Mouse (Mus musculus) bone marrow, adult 2 months (tissue): ENCODE measurements around the gene Cpsf3. TPM values are rescaled to one million over a fixed set of nuclear protein-coding genes. Genes with fewer than 3 reads are reported as not detected.

Source experiments
- H3K27ac ChIP-seq: fragments of 200-500 bp; 2 replicates; pipeline ENCODE4 v1.5.1; 2012; ENCODE audit warnings: low read depth, mild to moderate bottlenecking, control low read depth, inconsistent platforms, low read length; ENCODE audit not compliant: control insufficient read depth, poor library complexity, insufficient read depth
- H3K4me1 ChIP-seq: fragments of 200-500 bp; 2 replicates; pipeline ENCODE4 v1.6.1; 2011; ENCODE audit warnings: low read length; ENCODE audit not compliant: control insufficient read depth, insufficient read depth
- H3K4me3 ChIP-seq: fragments of 200-500 bp; replicated peaks from 2 replicates; pipeline ENCODE3; 2011; ENCODE audit warnings: mild to moderate bottlenecking, low read depth, low read length, control low read depth; ENCODE audit not compliant: control insufficient read depth
- CTCF ChIP-seq: fragments of 200-500 bp; IDR thresholded peaks from 2 replicates; pipeline ENCODE4 v1.5.1; 2011; ENCODE audit warnings: low read length, control low read depth; ENCODE audit not compliant: control insufficient read depth, insufficient read depth
- POLR2A ChIP-seq: fragments of 200-500 bp; IDR thresholded peaks from 2 replicates; pipeline ENCODE4 v1.6.1; 2011; ENCODE audit warnings: low read depth, mild to moderate bottlenecking, control low read depth, low read length, borderline replicate concordance; ENCODE audit not compliant: control insufficient read depth
- WGBS: fragments of 180-500 bp; shearing (Covaris S2); methylation state at CpG from one replicate; pipeline ENCODE4 v1.1.7; 2018; 5-methylcytosine and 5-hydroxymethylcytosine counted together
- polyA plus RNA-seq: library from polyadenylated mRNA; stranded (reverse); fragments of >200 nt; gene quantifications from 2 replicates; pipeline ENCODE4 v1.2.4, GENCODE M21; 2011; ENCODE audit warnings: low replicate concordance; ENCODE audit not compliant: missing spikeins, insufficient read depth, insufficient read length

The Cpsf3 gene
- polyA plus RNA-seq, 1 experiment, result 89.6 TPM

DNA sequence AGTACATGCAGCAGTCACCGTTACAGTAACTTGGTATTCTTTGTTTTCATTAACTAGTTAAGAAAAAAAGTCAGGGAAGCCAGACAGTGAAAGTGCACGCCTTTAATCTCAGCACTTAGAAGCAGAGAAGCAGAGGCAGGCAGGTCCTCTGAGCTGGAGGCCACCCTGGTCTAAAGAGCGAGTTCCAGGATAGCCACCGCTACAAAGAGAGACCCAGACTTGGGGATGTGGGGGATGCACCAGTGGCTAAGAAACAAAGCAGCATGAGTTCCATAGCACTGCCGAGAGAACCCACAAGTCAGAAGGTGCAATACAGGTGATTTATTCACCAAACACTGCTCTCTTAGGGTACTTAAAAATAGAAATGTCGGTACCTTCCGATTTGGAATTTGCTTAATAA, 47.8 kb downstream of the Cpsf3 start:
- Histone ChIP-seq H3K4me3 (no peak overlapping the region), H3K27ac (no peak overlapping the region), H3K4me1 (no peaks in the 10 kb centered on the region; the same call in 1 of the 2 replicates)
- WGBS, result 95% methylated on average over 7 of the region's 7 CpGs
- TF ChIP-seq CTCF, result no peak
- TF ChIP-seq POLR2A, result no peak

DNA sequence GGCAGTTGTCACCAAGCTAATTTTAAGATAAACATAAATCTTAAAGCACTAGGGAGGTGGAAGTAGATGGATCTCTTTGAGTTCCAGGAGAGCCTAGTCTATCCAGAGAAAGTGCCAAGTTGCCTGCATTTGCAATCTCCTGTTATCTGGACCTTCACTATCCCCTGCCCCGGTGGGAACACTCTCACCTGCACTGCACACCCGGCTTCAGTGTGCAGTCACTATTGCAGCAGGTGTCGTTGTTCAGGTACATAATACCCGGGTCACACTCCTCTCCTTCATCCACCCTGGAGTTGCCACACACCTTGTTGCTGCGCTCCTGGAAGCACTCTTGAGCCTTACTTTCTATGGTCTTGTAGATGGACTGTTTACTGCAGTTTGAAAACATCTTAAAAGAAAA, 48.6 kb downstream of the Cpsf3 start:
- no peaks in the 10 kb centered on the region; the same call in 1 of the 2 replicates for H3K4me1 ChIP-seq
- no peak overlapping the region for H3K27ac ChIP-seq
- 85% methylated on average over 5 of the region's 5 CpGs for WGBS
- no peak overlapping the region for H3K4me3 ChIP-seq
- TF ChIP-seq POLR2A, result no peak
- no peak for TF ChIP-seq CTCF

DNA sequence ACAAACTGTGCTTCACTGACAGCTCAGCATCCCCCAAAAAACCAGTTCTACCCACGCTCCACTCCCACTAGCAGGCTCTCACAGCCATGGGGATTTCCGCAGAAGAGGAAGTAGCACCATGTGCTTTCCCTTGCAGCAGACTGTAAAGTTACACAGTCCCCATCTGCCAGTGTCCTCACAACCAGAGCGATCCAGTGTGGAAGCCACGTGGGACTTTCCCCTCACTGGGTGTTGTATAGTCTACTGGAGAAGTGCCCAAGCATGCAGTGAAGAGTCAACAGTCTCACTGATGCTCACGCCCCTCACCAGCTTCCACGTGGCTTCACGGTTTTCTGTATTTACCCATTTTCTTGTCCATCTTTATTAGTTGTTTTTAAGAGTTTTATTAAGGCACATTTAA, 50.7 kb downstream of the Cpsf3 start:
- no peak for TF ChIP-seq CTCF
- TF ChIP-seq POLR2A, result no peak
- H3K4me1 ChIP-seq, result no peaks in the 10 kb centered on the region; the same call in 1 of the 2 replicates
- 41% methylated on average over 7 of the region's 7 CpGs for WGBS
- no peak overlapping the region for H3K4me3 ChIP-seq
- H3K27ac ChIP-seq, result no peak overlapping the region

DNA sequence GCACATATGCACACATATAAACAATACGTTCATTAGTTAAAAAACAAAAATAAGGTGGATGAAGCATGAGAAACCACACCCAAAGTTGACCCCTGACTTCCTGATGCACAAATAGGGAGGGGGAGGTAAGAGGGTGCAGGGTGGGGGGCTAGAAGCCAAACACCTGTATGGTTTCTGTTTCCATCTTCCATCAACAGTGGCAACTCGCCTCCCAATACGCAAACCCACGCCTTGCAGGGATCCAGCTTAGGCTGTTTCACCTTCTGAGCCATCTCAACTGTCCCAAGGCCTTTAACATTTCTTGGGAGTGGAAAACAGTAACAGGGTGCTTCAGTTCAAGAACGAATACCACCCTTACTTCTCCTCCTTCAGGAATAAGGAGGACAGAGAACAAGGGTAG, 52.0 kb downstream of the Cpsf3 start:
- no peaks in the 10 kb centered on the region; the same call in 1 of the 2 replicates for H3K4me1 ChIP-seq
- H3K27ac ChIP-seq, result no peak overlapping the region
- TF ChIP-seq CTCF, result no peak
- TF ChIP-seq POLR2A, result no peak
- H3K4me3 ChIP-seq, result no peak overlapping the region
- 93% methylated on average over 5 of the region's 5 CpGs for WGBS

DNA sequence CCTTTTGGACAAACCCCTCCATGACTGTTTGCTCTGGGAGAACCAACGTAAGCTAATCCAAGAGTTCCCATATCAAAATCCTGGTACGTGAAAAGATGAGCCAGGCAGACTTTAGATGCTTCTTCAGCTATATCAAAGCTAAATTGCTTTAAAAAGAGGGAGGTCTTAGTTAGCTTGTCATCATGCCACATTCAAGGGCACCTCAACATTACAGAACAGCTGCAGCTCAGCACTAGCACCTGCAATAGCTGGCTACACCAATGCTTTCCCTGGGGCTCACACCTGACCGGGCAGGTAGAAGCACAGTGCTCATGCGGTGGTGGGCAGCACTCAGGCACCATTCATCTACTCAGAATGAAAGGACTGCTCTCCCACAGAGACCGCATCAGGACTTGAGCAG, 55.5 kb downstream of the Cpsf3 start:
- WGBS, result 84% methylated on average over 5 of the region's 5 CpGs
- no peak for TF ChIP-seq POLR2A
- no peak for TF ChIP-seq CTCF
- no peak overlapping the region for H3K4me3 ChIP-seq
- no peak overlapping the region for H3K27ac ChIP-seq
- no peaks in the 10 kb centered on the region; the same call in 1 of the 2 replicates for H3K4me1 ChIP-seq

DNA sequence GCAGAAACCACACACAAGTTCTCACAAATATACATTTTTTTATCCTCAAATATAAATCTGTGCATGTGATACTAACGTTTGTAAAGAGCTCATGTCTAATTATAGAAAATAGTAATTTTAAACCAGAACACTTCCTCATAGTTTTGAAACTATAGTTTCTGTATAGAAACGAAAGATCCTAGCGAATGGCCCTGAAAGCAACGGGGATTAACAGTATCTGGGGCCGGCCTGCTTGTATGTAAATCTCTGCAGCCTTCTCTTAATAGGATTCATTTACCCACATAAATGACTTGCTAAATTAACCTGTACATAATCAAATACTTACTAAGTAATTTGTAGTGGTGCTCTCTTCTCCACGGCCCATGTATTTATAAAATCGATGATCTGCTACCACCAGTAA, 61.8 kb downstream of the Cpsf3 start:
- no peak overlapping the region for H3K4me3 ChIP-seq
- no peak for TF ChIP-seq CTCF
- no peak for TF ChIP-seq POLR2A
- 71% methylated on average over 7 of the region's 7 CpGs for WGBS
- no peak overlapping the region for H3K27ac ChIP-seq
- H3K4me1 ChIP-seq, result no peaks in the 10 kb centered on the region

DNA sequence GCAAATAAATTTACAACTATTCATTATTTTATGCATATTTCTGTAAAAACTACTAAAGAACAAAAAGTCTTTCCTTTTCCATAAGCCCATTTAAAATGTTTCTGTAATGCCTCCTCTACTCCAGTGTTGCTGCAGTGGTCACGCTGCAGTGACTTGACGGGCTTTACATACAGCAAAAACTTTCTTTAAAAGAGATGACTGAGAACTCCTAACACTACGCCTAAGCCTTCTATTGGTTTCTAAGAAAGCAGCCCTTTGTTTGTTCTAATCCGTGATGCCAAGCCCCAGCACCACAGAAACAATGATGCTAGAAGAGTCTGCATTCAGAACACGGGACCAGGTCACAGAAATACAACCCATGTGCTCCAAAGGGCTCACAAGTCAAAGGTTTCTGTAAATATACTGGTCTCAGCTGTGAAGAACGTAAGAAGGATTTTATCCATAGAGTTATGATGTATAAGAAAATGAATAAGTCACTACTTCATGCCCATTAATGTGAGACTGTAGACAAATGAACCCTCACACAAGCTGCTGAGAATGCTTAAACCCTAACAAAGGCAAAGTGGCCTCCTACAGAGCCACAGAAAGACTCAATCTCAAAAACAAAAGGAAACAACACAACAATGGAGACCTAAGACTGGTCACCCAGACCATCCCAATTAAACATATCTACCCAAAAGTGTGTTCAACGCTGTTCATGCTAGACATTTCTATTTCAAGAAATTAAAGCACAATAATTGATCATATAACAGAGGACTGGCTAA, 65.1 kb downstream of the Cpsf3 start:
- no peak for TF ChIP-seq POLR2A
- no peak for TF ChIP-seq CTCF
- Histone ChIP-seq H3K4me1 (no peaks in the 10 kb centered on the region), H3K27ac (no peak overlapping the region), H3K4me3 (no peak overlapping the region)
- 91% methylated on average over 7 of the region's 7 CpGs for WGBS

DNA sequence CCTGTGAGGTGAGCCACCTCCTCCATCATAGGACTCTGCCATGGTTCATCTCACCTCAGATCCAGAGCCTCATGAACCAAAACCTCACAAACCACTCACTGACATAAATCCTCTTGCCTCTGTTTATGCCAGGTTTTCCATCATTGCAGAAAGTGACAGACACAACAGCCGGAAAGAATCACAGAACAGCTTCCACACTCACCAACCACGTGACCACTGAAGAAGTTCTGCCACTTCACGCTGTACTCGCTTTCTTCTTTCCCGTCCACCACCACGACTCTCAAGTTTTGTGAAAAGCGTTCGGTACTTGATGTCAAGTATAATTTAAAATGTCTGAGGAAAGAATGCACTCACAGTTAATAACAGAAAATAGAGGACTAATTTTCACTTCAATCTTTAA, 68.5 kb downstream of the Cpsf3 start:
- 87% methylated on average over 8 of the region's 8 CpGs for WGBS
- TF ChIP-seq POLR2A, result no peak
- no peak for TF ChIP-seq CTCF
- no peaks in the 10 kb centered on the region for H3K4me1 ChIP-seq
- no peak overlapping the region for H3K27ac ChIP-seq
- no peak overlapping the region for H3K4me3 ChIP-seq
